Mouse (Mus musculus) fat pad, adult 2 months (tissue): ENCODE results near the gene Pax1.

Source experiments
- DNase-seq: peaks from one replicate; pipeline ENCODE4 v3.0.0-alpha.2; 2011; ENCODE audit warnings: low read depth, low spot score; ENCODE audit errors: extremely low read depth

Pax1 gene

DNA sequence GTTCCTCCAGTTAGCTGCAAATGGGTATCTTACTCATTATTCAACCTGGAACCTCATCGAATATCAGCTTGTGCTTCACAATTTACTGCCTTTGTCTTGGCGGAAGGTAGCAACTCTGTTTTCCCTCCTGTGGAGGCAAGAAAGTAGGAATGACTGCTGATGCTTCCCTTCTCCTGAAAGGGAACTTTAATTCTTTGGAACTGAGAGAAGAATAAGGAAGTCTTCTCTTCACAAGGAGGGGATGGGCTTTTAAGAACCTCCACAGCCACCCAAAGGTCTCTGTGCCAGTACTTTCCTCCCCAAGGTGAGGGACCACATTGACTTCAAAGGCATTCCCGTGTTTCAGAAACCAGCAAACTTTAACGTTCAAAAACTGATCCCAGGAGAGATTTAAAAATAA lies 10.1 kb downstream of the Pax1 start:
- DNase-seq, result no peak

DNA sequence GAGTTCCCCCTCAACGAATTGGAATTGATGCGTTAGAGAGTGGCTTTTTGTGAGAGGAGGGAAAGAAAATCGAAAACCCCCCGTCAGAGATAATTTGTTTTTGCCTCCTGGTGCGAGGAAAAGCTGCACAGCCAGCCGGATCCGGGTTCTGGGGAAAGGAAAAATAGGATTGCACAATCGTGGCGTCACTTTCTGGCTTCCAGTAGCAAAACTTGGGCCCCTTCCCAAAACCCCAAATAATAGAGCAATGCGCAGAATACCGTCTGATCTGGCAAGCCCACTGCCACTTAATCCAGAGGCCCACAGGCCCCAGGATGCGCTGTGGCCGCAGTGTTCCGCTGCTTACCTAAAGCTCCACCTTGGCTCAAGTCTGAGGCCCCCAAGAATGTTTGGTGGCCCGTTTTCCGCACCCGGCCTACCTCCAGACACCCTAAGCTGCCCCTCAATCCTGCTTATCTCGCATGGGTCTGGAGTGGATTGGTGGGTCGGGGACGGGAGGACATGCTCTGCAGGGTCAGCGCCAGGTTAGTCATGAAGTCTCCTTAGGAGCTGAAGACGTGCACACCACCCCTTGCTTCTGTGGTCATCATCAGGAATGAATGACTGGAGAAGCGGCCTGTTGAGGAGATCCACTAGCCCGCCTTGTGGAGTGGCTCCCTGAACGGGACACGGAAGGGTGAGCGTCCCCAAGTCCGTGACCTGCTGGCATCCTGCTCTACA lies 11.4 kb downstream of the Pax1 start:
- DNase-seq, result no peak

DNA sequence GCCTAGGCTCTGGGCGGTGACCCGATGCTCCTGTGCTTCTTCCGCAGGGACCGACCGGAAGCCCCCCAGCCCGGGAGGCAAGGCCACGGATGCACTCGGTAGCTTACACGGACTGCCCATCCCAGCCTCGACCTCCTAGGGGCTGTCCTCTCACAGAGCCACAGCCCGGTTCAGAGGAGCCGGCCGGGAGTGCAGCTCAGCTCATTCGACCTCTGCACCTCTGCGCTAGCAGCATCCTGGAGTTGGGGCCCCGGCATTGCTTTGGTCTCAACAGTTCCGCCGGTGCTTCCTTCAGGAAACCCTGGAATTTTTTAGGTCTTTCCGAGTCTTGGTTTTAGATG lies 11.9 kb downstream of the Pax1 start:
- no peak for DNase-seq

DNA sequence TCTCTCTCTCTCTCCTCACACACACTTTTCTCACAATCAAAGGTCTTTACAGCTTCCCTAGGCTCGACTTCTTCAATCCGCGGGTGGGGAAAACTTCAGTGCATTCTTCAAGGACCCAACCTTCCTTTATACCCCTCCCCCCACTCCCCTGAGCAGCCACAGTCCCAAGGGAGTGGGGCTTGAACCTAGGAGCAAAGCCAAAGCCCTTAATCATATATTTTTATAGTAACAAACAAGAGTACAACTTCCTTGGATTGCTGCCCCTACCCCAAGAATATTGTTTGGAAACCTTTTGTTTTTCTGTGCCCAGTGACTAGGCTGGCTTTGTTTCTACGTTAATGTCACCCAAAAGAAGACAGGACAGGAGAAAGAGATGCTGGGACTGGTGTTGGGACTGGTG lies 12.5 kb downstream of the Pax1 start:
- DNase-seq, result no peak

DNA sequence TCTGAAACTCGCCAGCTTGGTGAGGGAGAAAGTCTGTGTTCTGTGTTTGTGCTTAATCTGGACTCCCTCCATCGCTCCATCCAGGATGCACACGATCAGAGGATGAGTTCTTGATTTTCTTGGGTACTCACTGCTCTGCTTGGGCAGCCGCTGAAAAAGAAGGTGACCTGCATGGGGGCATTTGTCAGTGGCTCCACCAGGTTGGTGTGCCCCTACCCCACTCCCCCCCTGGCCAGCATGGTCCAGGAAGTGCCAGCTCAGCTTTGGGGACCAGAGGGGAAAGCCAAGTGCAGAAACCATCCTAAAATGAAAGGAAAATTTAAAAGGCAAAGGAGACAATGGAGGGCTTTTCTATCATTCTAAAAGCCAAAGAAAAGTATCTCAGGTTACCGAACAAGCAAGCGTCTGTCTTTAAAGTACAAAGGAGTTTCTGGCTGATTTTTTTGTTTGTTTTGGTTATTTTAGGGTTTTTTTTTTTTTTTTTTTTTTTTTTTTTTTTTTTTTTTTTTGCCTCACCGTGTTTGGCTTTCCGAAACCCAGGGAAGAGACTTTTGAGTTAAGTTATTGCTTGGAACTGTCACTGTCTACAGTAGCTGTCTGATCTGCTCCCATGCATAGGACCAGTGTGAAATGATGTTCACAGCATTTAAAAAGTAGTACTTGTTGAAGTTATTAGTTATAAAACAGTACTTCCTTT lies 13.4 kb downstream of the Pax1 start:
- DNase-seq, result no peak

DNA sequence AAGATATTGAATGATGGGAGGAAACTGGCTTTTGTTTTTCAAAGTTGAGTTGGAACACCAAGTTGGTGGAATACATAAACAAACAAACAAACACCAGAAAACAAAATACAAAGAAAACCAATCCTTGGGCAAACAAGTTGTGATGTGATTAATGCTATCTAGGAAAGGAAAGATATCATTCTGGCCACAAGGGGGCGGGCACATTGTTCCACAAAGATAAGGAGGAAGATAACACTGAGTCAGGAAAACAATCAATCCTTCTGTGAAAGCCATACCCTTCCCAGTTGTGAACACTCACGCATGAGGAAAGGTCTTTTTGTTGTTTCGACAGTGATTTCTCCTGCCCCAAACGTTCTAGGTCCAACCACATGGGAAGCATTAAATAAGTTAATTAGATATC lies 17.2 kb downstream of the Pax1 start:
- DNase-seq, result no peak

DNA sequence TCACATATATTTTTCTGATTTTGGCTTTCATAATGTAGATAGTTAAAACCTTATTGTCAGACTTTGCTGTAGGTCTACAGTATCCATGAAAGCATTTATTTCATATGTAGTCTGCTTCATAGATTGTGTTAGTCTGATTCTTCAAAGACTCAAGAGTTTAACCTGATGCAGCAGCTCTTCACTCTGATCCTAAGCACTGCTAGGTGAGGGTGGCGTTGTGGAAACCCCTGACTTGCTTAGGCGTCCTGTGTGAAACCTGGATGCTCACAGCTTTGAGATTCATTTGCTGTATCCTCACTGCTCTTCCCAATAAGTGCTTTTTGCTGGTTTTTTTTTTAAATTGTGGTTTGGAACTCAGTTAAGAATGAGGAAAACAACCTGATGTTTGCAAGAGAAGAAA lies 21.6 kb downstream of the Pax1 start:
- no peak for DNase-seq

DNA sequence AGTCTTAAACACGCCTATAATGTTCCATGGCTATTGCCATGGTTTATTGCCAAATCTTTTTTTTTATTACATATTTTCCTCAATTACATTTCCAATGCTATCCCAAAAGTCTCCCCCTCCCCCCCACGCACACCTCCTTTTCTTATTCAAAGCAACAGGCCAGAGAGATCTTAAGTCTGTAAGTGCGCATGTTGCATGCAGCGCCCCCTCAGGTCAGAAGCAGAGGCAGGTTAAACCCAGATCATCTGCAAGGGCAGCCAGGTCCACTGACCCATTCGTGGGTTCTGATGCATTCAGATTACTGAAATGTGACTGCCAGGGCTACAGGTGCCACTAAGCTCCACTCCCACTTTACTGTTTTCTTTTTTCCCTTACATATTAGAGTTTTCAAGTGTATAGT lies 25.2 kb downstream of the Pax1 start:
- DNase-seq, result no peak

DNA sequence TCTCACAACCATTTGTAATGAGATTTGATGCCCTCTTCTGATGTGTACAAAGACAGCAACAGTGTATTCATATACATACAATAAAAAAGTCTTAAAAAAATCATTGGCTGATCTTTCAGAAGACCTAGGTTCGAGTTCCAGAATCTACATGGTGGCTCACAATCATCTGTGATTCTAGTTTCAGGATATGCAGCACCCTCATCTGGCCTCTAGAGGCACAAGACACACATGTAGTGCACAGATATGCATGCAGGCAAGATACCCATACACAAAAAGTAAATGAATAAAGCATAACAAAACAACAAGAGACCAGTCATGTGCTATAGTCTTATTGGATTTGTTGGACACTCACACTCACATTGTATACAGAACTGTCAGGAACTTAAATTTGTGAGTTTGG lies 47.6 kb downstream of the Pax1 start:
- DNase-seq, result no peak

DNA sequence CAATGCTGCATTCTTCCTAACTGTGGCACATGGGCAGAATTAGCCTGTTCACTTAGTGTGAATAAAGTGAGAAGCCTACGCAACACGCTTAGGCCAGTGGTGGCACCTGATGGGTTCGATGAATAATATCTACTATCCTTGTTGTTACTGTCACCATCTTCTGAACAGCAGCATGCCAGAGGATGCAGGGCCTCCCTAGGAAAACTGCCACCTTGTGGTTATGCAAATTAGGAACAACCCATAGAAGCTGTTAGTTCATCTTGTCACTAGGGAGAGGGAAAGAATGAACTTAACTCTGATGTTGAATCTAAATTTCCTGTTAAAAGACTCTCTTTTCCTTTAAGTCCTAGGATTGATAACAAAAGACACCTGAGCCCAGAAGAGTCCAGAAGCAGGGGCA lies 53.3 kb downstream of the Pax1 start:
- DNase-seq, result no peak

DNA sequence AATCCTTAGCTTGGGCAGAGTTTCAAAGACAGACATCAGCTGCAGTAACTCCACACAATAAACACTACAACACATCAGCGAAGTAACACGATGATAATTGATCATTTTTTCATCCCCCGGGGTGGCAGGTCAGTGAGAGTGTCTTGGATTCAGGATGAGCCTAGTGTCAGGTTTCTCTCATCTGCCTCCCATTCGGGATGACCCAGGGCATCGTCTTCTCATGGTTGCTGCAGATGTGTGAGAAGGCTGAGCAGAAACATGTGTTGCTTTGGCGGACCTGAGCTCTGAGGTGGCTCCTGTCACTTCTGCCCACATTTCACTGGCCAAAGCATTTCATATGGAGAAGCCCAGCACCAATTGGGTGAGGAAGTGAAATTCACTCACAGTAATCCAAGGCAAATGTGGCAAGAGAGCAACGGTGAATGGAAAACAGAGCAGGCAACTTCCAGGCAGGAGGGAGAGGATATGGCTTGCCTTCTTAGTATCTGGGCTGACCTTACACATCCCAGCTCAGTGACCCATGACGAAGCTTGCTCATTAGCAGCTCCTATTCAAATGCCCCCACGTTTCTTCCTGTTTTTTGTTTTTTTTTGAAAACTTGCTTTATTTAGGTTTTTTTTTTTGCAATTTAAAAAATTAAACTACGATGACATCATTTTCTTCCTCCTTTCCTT lies 63.0 kb downstream of the Pax1 start:
- DNase-seq, result no peak

DNA sequence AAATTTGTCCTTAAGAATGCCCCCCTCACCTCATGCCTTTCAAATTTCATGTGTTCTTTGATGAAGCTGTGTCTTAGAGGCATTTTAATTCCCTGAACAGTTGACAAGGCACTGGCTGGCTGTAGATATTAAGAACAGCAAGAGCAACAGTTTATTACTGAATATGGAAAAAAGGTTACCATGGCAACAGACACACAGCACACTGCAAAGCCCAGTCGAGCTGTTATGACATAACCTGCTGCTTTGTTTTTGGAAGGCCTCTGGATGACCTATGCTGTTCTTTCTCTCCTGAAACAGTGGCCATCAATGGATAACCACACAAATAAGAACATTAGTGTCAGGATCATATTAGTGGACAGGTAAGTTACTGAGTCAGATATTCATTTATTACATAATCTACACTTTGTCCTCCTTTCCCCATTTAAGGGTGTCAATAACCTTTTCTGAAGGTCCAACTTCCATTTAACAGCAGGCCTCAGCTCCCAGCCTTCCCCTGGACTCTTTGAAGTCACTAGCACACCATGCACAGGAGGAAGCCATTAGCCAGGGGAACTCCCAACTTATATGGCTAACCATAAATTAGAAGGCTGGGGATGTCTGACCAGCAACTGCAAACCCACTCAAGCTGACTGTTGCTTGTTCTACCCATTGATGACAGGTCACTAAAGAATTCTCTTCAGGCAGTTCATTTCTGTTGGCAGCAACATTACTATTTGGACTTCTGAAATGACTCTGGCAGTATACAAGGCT lies 68.1 kb downstream of the Pax1 start:
- DNase-seq, result no peak

DNA sequence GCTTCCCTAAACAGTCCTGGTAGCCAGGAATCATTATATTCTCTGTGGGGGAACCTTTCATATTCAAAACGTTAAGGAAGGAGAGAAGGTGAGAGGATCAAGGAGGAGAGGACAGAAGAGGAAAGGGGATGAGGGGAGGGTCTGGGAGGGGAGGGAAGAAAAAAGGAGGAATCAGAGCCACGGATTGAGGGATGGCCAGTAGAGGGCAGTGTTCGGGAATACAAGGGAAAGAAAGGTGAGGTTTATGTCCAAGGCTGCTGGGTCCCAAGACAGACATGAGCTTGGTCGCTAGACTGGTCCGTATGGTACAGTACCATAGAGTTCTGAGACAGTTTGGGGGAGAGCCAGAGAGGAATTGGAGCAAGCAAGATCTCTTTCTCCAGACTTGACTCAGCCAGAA lies 71.4 kb downstream of the Pax1 start:
- DNase-seq, result no peak
